Mouse (Mus musculus): ENCODE measurements at regions not wholly inside any gene's neighbourhood (a gene's known extent, or its start where the extent isn't known, plus 50 kb on each side); places are given as distances from the start of the nearest gene placed in this dataset.

GRCm38 (mm10) chr2:160048286-160048685, 285.7 kb downstream of the Gm826 start:
- Histone ChIP-seq H3K36me3 (no peaks in the 10 kb centered on the region), H3K4me1 (replicated peaks) (peaks cover 15% of the 10 kb centered on the region; the same call in 1 of the 2 replicates), H3K4me2 (replicated peaks) (no peak overlapping the region), H3K9me3 (no peaks in the 10 kb centered on the region), H3K27me3 (no peaks in the 10 kb centered on the region), H3K9ac (replicated peaks) (no peak overlapping the region), H3K4me3 (replicated peaks) (no peak overlapping the region), H3K27ac (no peak overlapping the region)
- 93% methylated on average over 9 of the region's 9 CpGs for WGBS
- no peak for ATAC-seq

GRCm38 (mm10) chr2:160046881-160047543, 286.9 kb downstream of the Gm826 start:
- peak; percentile 55; the same call in 1 of the 2 replicates for ATAC-seq
- Histone ChIP-seq H3K36me3 (no peaks in the 10 kb centered on the region), H3K4me3 (replicated peaks) (no peak overlapping the region), H3K27me3 (no peaks in the 10 kb centered on the region), H3K9me3 (no peaks in the 10 kb centered on the region), H3K27ac (no peak overlapping the region), H3K4me2 (replicated peaks) (no peak overlapping the region), H3K4me1 (replicated peaks) (peaks cover 15% of the 10 kb centered on the region; the same call in 1 of the 2 replicates), H3K9ac (replicated peaks) (no peak overlapping the region)
- 38% methylated on average over 7 of the region's 7 CpGs for WGBS

GRCm38 (mm10) chr2:160044591-160044990, 289.4 kb downstream of the Gm826 start:
- Histone ChIP-seq H3K9ac (replicated peaks) (no peak overlapping the region), H3K36me3 (no peaks in the 10 kb centered on the region), H3K4me2 (replicated peaks) (no peak overlapping the region), H3K9me3 (no peaks in the 10 kb centered on the region), H3K4me3 (replicated peaks) (no peak overlapping the region), H3K4me1 (replicated peaks) (peaks cover 15% of the 10 kb centered on the region; the same call in 1 of the 2 replicates), H3K27ac (no peak overlapping the region), H3K27me3 (no peaks in the 10 kb centered on the region)
- 77% methylated on average over 4 of the region's 4 CpGs for WGBS
- no peak for ATAC-seq

- no peak overlapping the region for H3K4me3 ChIP-seq (replicated peaks)
- no peaks in the 10 kb centered on the region for H3K36me3 ChIP-seq
- H3K27me3 ChIP-seq: no peaks in the 10 kb centered on the region
- H3K4me2 ChIP-seq (replicated peaks): no peak overlapping the region
- H3K27ac ChIP-seq: no peak overlapping the region
- 84% methylated on average over 2 of the region's 2 CpGs for WGBS
- ATAC-seq: no peak
- H3K9me3 ChIP-seq: no peaks in the 10 kb centered on the region
- H3K4me1 ChIP-seq (replicated peaks): peaks cover 15% of the 10 kb centered on the region; the same call in 1 of the 2 replicates
- no peak overlapping the region for H3K9ac ChIP-seq (replicated peaks)
Observed at GRCm38 (mm10) chr2:160044184-160044583, 289.8 kb downstream of the Gm826 start.

GRCm38 (mm10) chr2:160029432-160029831, 304.5 kb downstream of the Gm826 start:
- Histone ChIP-seq H3K9ac (replicated peaks) (no peak overlapping the region), H3K4me1 (replicated peaks) (no peaks in the 10 kb centered on the region), H3K27me3 (no peaks in the 10 kb centered on the region), H3K4me3 (replicated peaks) (no peak overlapping the region), H3K9me3 (no peaks in the 10 kb centered on the region), H3K27ac (no peak overlapping the region), H3K4me2 (replicated peaks) (no peak overlapping the region), H3K36me3 (no peaks in the 10 kb centered on the region)
- ATAC-seq: no peak
- WGBS: 83% methylated on average over 1 of the region's 1 CpGs

GRCm38 (mm10) chr2:160028459-160028858, 305.5 kb downstream of the Gm826 start:
- Histone ChIP-seq H3K4me1 (replicated peaks) (no peaks in the 10 kb centered on the region), H3K27ac (no peak overlapping the region), H3K36me3 (no peaks in the 10 kb centered on the region), H3K27me3 (no peaks in the 10 kb centered on the region), H3K9ac (replicated peaks) (no peak overlapping the region), H3K9me3 (no peaks in the 10 kb centered on the region), H3K4me3 (replicated peaks) (no peak overlapping the region), H3K4me2 (replicated peaks) (no peak overlapping the region)
- ATAC-seq: no peak
- WGBS: 87% methylated on average over 2 of the region's 2 CpGs

GRCm38 (mm10) chr2:160025911-160026310, 308.1 kb downstream of the Gm826 start:
- no peak overlapping the region for H3K4me2 ChIP-seq (replicated peaks)
- no peaks in the 10 kb centered on the region for H3K4me1 ChIP-seq (replicated peaks)
- no peak overlapping the region for H3K27ac ChIP-seq
- H3K9ac ChIP-seq (replicated peaks): no peak overlapping the region
- H3K9me3 ChIP-seq: no peaks in the 10 kb centered on the region
- H3K4me3 ChIP-seq (replicated peaks): no peak overlapping the region
- WGBS: 80% methylated on average over 3 of the region's 3 CpGs
- no peak for ATAC-seq
- no peaks in the 10 kb centered on the region for H3K36me3 ChIP-seq
- H3K27me3 ChIP-seq: no peaks in the 10 kb centered on the region

- no peak overlapping the region for H3K9ac ChIP-seq (replicated peaks)
- WGBS: 83% methylated on average over 4 of the region's 4 CpGs
- no peak overlapping the region for H3K4me2 ChIP-seq (replicated peaks)
- no peak overlapping the region for H3K27ac ChIP-seq
- H3K4me3 ChIP-seq (replicated peaks): no peak overlapping the region
- no peaks in the 10 kb centered on the region for H3K36me3 ChIP-seq
- no peaks in the 10 kb centered on the region for H3K9me3 ChIP-seq
- H3K27me3 ChIP-seq: no peaks in the 10 kb centered on the region
- H3K4me1 ChIP-seq (replicated peaks): peaks cover 14% of the 10 kb centered on the region
- no peak for ATAC-seq
Observed at GRCm38 (mm10) chr2:160021541-160021940, 312.4 kb downstream of the Gm826 start.

GRCm38 (mm10) chr2:160020876-160021275, 313.1 kb downstream of the Gm826 start:
- 87% methylated on average over 2 of the region's 2 CpGs for WGBS
- no peak overlapping the region for H3K4me2 ChIP-seq (replicated peaks)
- H3K27me3 ChIP-seq: no peaks in the 10 kb centered on the region
- H3K9ac ChIP-seq (replicated peaks): no peak overlapping the region
- no peak for ATAC-seq
- H3K36me3 ChIP-seq: no peaks in the 10 kb centered on the region
- H3K9me3 ChIP-seq: no peaks in the 10 kb centered on the region
- H3K27ac ChIP-seq: no peak overlapping the region
- H3K4me3 ChIP-seq (replicated peaks): no peak overlapping the region
- H3K4me1 ChIP-seq (replicated peaks): peaks cover 14% of the 10 kb centered on the region

- no peak for ATAC-seq
Observed at GRCm38 (mm10) chr2:160017020-160017812, 316.7 kb downstream of the Gm826 start.

GRCm38 (mm10) chr2:160011421-160011820, 322.5 kb downstream of the Gm826 start:
- ATAC-seq: no peak
- no peaks in the 10 kb centered on the region for H3K27me3 ChIP-seq
- no peaks in the 10 kb centered on the region for H3K4me1 ChIP-seq (replicated peaks)
- 89% methylated on average over 6 of the region's 6 CpGs for WGBS
- no peak overlapping the region for H3K4me2 ChIP-seq (replicated peaks)
- H3K9ac ChIP-seq (replicated peaks): no peak overlapping the region
- no peaks in the 10 kb centered on the region for H3K36me3 ChIP-seq
- no peak overlapping the region for H3K27ac ChIP-seq
- H3K9me3 ChIP-seq: no peaks in the 10 kb centered on the region
- no peak overlapping the region for H3K4me3 ChIP-seq (replicated peaks)

More at GRCm38 (mm10) chr2:160017020-160017812, 316.7 kb downstream of the Gm826 start:
- Histone ChIP-seq H3K27ac (no peak overlapping the region), H3K4me1 (replicated peaks) (peaks cover 14% of the 10 kb centered on the region), H3K4me3 (replicated peaks) (no peak overlapping the region), H3K9me3 (no peaks in the 10 kb centered on the region), H3K4me2 (replicated peaks) (no peak overlapping the region), H3K9ac (replicated peaks) (no peak overlapping the region), H3K36me3 (no peaks in the 10 kb centered on the region), H3K27me3 (no peaks in the 10 kb centered on the region)
- 46% methylated on average over 5 of the region's 5 CpGs for WGBS

GRCm38 (mm10) chr2:160002695-160003094, 331.3 kb downstream of the Gm826 start:
- no peak for ATAC-seq
- H3K4me3 ChIP-seq (replicated peaks): no peak overlapping the region
- 58% methylated on average over 3 of the region's 3 CpGs for WGBS

More at GRCm38 (mm10) chr2:160002695-160003094, 331.3 kb downstream of the Gm826 start:
- H3K4me2 ChIP-seq (replicated peaks): no peak overlapping the region
- H3K36me3 ChIP-seq: no peaks in the 10 kb centered on the region
- no peak overlapping the region for H3K9ac ChIP-seq (replicated peaks)
- no peaks in the 10 kb centered on the region for H3K27me3 ChIP-seq
- no peak overlapping the region for H3K27ac ChIP-seq
- H3K4me1 ChIP-seq (replicated peaks): no peaks in the 10 kb centered on the region
- H3K9me3 ChIP-seq: no peaks in the 10 kb centered on the region
